Mouse (Mus musculus): Measurements from ENCODE around the gene Zfp74. TPM values are rescaled to one million over a fixed set of nuclear protein-coding genes. Genes with fewer than 3 reads are reported as not detected.
"Not testable (repeated sequence)": the region's sequence is repeated elsewhere in the genome, so short reads cannot be mapped to it uniquely, and the experiment has no call there.

Zfp74 gene
- polyA plus RNA-seq, 1 experiment from 2014 or later: 13.7 TPM

DNA sequence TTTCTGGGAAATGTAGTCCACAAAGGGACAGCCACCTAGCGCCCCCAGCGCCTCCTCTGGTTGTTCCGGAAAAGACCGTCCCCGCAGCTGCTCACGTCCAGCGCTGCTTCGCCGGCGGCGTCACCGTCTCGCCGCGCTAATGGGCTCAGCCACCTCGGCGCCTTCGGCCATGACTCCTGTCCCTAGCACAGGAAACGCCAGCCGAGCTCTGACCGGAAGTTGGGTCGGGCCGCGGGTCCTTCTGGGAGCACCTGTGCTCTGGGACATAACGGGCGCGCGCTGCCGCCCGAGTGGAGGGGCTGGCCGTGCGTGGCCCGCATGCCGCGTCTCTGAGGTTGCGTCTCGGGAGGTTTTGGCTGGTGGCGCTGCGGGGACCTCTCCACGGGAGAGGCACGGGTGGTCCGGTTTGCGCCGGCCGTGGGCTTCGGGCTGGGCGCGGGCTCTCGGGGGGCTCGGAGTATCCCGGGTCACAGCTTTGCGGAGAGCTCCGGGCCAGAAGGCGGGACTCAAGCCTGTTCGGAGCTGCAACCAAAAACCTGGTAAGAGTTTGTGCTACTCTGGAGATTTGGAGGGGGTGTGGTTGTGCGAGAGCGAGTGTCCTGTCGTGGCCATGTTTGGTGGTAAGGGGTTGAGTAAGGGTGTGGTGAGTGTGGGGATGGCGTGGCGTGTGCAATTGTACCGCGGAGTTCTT lies 29.9 kb upstream of the Zfp74 start, which contains the start of gene Zfp568:
Gene Zfp568 (plus strand): TSS at position 266 of the 691 bp plus-strand sequence.
- under 1% methylated on average over 62 of the region's 62 CpGs for WGBS
- Histone ChIP-seq H3K27me3 (ENCODE audit: control insufficient read depth, insufficient read depth, low read length) (no peaks in the 10 kb centered on the region), H3K9ac (ENCODE audit: low read depth, low read length) (peak within 1 kb of the TSS; percentile 88), H3K4me2 (replicated peaks; ENCODE audit: low read depth, low read length) (peak within 1 kb of the TSS; percentile 56), H3K4me3 (ENCODE audit: low read depth, low read length) (peak within 1 kb of the TSS; percentile 76), H3K4me1 (replicated peaks; ENCODE audit: control insufficient read depth, insufficient read depth, low read length) (no peaks in the 10 kb centered on the region), H3K27ac (ENCODE audit: low read depth, low read length) (peak within 1 kb of the TSS; percentile 94), H3K36me3 (ENCODE audit: control insufficient read depth, insufficient read depth, low read length) (peaks cover 12% of the 10 kb centered on the region), H3K9me3 (ENCODE audit: control insufficient read depth, low read length) (no peaks in the 10 kb centered on the region)
- ATAC-seq (ENCODE audit: low FRiP score) (peak; percentile 98), DNase-seq (ENCODE audit: low spot score) (peak; percentile 94)

GRCm38 (mm10) chr7:29983340-29983689 lies 29.4 kb upstream of the Zfp74 start:
- DNase-seq (ENCODE audit: low spot score): no peak
- Histone ChIP-seq H3K4me3 (ENCODE audit: low read depth, low read length) (peak overlapping the region; percentile 76), H3K9me3 (ENCODE audit: control insufficient read depth, low read length) (no peaks in the 10 kb centered on the region), H3K9ac (ENCODE audit: low read depth, low read length) (peak overlapping the region; percentile 88), H3K36me3 (ENCODE audit: control insufficient read depth, insufficient read depth, low read length) (peaks cover 12% of the 10 kb centered on the region), H3K4me1 (replicated peaks; ENCODE audit: control insufficient read depth, insufficient read depth, low read length) (no peaks in the 10 kb centered on the region), H3K27me3 (ENCODE audit: control insufficient read depth, insufficient read depth, low read length) (no peaks in the 10 kb centered on the region), H3K27ac (ENCODE audit: low read depth, low read length) (peak overlapping the region; percentile 94), H3K4me2 (replicated peaks; ENCODE audit: low read depth, low read length) (peak overlapping the region; percentile 56)
- WGBS: 2% methylated on average over 8 of the region's 8 CpGs
- no peak; the same call in 1 of the 2 replicates for ATAC-seq (ENCODE audit: low FRiP score)

GRCm38 (mm10) chr7:29982931-29983330 lies 29.0 kb upstream of the Zfp74 start:
- H3K27ac ChIP-seq (ENCODE audit: low read depth, low read length): peak overlapping the region; percentile 94
- H3K27me3 ChIP-seq (ENCODE audit: control insufficient read depth, insufficient read depth, low read length): no peaks in the 10 kb centered on the region
- H3K9ac ChIP-seq (ENCODE audit: low read depth, low read length): peak overlapping the region; percentile 88
- WGBS: 29% methylated on average over 6 of the region's 6 CpGs
- ATAC-seq (ENCODE audit: low FRiP score) (no peak), DNase-seq (ENCODE audit: low spot score) (no peak)
- H3K4me1 ChIP-seq (replicated peaks; ENCODE audit: control insufficient read depth, insufficient read depth, low read length): no peaks in the 10 kb centered on the region
- peaks cover 9% of the 10 kb centered on the region for H3K36me3 ChIP-seq (ENCODE audit: control insufficient read depth, insufficient read depth, low read length)
- H3K4me3 ChIP-seq (ENCODE audit: low read depth, low read length): peak overlapping the region; percentile 76
- H3K4me2 ChIP-seq (replicated peaks; ENCODE audit: low read depth, low read length): peak overlapping the region; percentile 56
- no peaks in the 10 kb centered on the region for H3K9me3 ChIP-seq (ENCODE audit: control insufficient read depth, low read length)

GRCm38 (mm10) chr7:29982341-29982740 lies 28.5 kb upstream of the Zfp74 start:
- ATAC-seq (ENCODE audit: low FRiP score) (no peak), DNase-seq (ENCODE audit: low spot score) (no peak)
- no peaks in the 10 kb centered on the region for H3K4me1 ChIP-seq (replicated peaks; ENCODE audit: control insufficient read depth, insufficient read depth, low read length)
- no peak overlapping the region for H3K4me3 ChIP-seq (ENCODE audit: low read depth, low read length)
- H3K4me2 ChIP-seq (replicated peaks; ENCODE audit: low read depth, low read length): no peak overlapping the region
- no peaks in the 10 kb centered on the region for H3K27me3 ChIP-seq (ENCODE audit: control insufficient read depth, insufficient read depth, low read length)
- 79% methylated on average over 4 of the region's 4 CpGs for WGBS
- H3K27ac ChIP-seq (ENCODE audit: low read depth, low read length): no peak overlapping the region
- H3K9ac ChIP-seq (ENCODE audit: low read depth, low read length): no peak overlapping the region
- H3K36me3 ChIP-seq (ENCODE audit: control insufficient read depth, insufficient read depth, low read length): peaks cover 5% of the 10 kb centered on the region
- no peaks in the 10 kb centered on the region for H3K9me3 ChIP-seq (ENCODE audit: control insufficient read depth, low read length)

- DNase-seq (ENCODE audit: low spot score) (no peak), ATAC-seq (ENCODE audit: low FRiP score) (no peak)
- Histone ChIP-seq H3K36me3 (ENCODE audit: control insufficient read depth, insufficient read depth, low read length) (peaks cover under 1% of the 10 kb centered on the region; the same call in 1 of the 2 replicates), H3K9ac (ENCODE audit: low read depth, low read length) (no peak overlapping the region), H3K9me3 (ENCODE audit: control insufficient read depth, low read length) (no peaks in the 10 kb centered on the region), H3K4me3 (ENCODE audit: low read depth, low read length) (no peak overlapping the region), H3K27me3 (ENCODE audit: control insufficient read depth, insufficient read depth, low read length) (no peaks in the 10 kb centered on the region), H3K4me2 (replicated peaks; ENCODE audit: low read depth, low read length) (no peak overlapping the region), H3K27ac (ENCODE audit: low read depth, low read length) (no peak overlapping the region), H3K4me1 (replicated peaks; ENCODE audit: control insufficient read depth, insufficient read depth, low read length) (no peaks in the 10 kb centered on the region)
- 86% methylated on average over 3 of the region's 3 CpGs for WGBS
Observed at GRCm38 (mm10) chr7:29981860-29982259, 28.0 kb upstream of the Zfp74 start.

DNA sequence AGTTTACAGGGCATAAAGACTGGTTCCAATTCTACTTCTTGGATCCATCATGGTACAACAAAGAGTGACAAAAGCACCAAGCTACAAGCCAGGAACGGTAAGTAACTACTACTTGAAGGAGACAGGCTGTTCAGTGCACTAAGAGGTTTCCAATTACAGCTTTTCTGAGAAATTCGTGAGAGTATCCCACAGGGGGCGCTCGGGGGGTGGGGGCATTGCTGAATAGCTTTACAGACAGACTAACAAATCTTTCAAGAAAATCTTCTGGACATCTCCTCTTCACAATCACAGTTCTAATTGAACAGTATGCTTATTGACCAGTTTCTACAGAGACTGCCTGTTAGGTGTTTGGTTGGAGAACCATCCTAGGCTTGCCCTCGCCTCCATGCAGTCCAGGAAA lies 27.6 kb upstream of the Zfp74 start:
- ATAC-seq (ENCODE audit: low FRiP score): no peak
- Histone ChIP-seq H3K9ac (ENCODE audit: low read depth, low read length) (no peak overlapping the region), H3K9me3 (ENCODE audit: control insufficient read depth, low read length) (no peaks in the 10 kb centered on the region), H3K27me3 (ENCODE audit: control insufficient read depth, insufficient read depth, low read length) (no peaks in the 10 kb centered on the region), H3K4me3 (ENCODE audit: low read depth, low read length) (no peak overlapping the region), H3K36me3 (ENCODE audit: control insufficient read depth, insufficient read depth, low read length) (no peaks in the 10 kb centered on the region), H3K4me2 (replicated peaks; ENCODE audit: low read depth, low read length) (no peak overlapping the region), H3K27ac (ENCODE audit: low read depth, low read length) (no peak overlapping the region), H3K4me1 (replicated peaks; ENCODE audit: control insufficient read depth, insufficient read depth, low read length) (no peaks in the 10 kb centered on the region)
- DNase-seq (ENCODE audit: low spot score): no peak
- 58% methylated on average over 5 of the region's 5 CpGs for WGBS

DNA sequence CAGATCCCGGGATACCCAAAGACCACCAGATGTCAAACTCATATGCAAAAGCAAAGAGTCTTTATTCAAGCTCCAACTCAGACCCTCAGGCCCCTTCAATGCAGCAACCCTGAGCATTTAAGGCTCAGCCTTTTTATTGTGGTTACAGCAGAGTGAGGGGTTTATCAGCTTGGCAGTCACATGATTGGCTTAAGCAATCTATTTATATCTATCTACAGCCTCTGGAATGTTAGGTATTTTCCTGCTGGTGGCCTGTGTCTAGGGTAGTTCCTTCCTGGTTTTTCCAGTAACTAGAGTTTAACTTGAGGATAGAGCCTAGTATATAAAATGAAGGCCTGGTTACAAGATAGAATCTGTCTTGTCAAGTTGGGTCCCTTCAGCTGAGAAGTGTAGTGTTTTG lies 26.9 kb upstream of the Zfp74 start:
- DNase-seq (ENCODE audit: low spot score): no peak
- Histone ChIP-seq H3K4me1 (replicated peaks; ENCODE audit: control insufficient read depth, insufficient read depth, low read length) (no peaks in the 10 kb centered on the region), H3K27ac (ENCODE audit: low read depth, low read length) (no peak overlapping the region), H3K9ac (ENCODE audit: low read depth, low read length) (no peak overlapping the region), H3K4me3 (ENCODE audit: low read depth, low read length) (no peak overlapping the region), H3K4me2 (replicated peaks; ENCODE audit: low read depth, low read length) (no peak overlapping the region), H3K9me3 (ENCODE audit: control insufficient read depth, low read length) (no peaks in the 10 kb centered on the region), H3K27me3 (ENCODE audit: control insufficient read depth, insufficient read depth, low read length) (no peaks in the 10 kb centered on the region), H3K36me3 (ENCODE audit: control insufficient read depth, insufficient read depth, low read length) (no peaks in the 10 kb centered on the region)
- no peak for ATAC-seq (ENCODE audit: low FRiP score)
- WGBS: 93% methylated on average over 1 of the region's 1 CpGs

GRCm38 (mm10) chr7:29970686-29971085 lies 16.8 kb upstream of the Zfp74 start:
- WGBS: 89% methylated on average over 9 of the region's 9 CpGs
- ATAC-seq (ENCODE audit: low FRiP score) (no peak), DNase-seq (ENCODE audit: low spot score) (no peak)
- no peak overlapping the region for H3K4me2 ChIP-seq (replicated peaks; ENCODE audit: low read depth, low read length)
- no peaks in the 10 kb centered on the region for H3K4me1 ChIP-seq (replicated peaks; ENCODE audit: control insufficient read depth, insufficient read depth, low read length)
- no peaks in the 10 kb centered on the region for H3K36me3 ChIP-seq (ENCODE audit: control insufficient read depth, insufficient read depth, low read length)
- H3K9me3 ChIP-seq (ENCODE audit: control insufficient read depth, low read length): no peaks in the 10 kb centered on the region
- no peak overlapping the region for H3K27ac ChIP-seq (ENCODE audit: low read depth, low read length)
- H3K9ac ChIP-seq (ENCODE audit: low read depth, low read length): no peak overlapping the region
- no peak overlapping the region for H3K4me3 ChIP-seq (ENCODE audit: low read depth, low read length)
- H3K27me3 ChIP-seq (ENCODE audit: control insufficient read depth, insufficient read depth, low read length): no peaks in the 10 kb centered on the region

- WGBS: 53% methylated on average over 33 of the region's 39 CpGs
- H3K36me3 ChIP-seq (ENCODE audit: control insufficient read depth, insufficient read depth, low read length); DNase-seq (ENCODE audit: low spot score); H3K9ac ChIP-seq (ENCODE audit: low read depth, low read length); H3K4me1 ChIP-seq (replicated peaks; ENCODE audit: control insufficient read depth, insufficient read depth, low read length); H3K4me3 ChIP-seq (ENCODE audit: low read depth, low read length); ATAC-seq (ENCODE audit: low FRiP score); H3K27me3 ChIP-seq (ENCODE audit: control insufficient read depth, insufficient read depth, low read length); H3K9me3 ChIP-seq (ENCODE audit: control insufficient read depth, low read length); H3K27ac ChIP-seq (ENCODE audit: low read depth, low read length); H3K4me2 ChIP-seq (replicated peaks; ENCODE audit: low read depth, low read length): not testable (repeated sequence)
Observed at GRCm38 (mm10) chr7:29965115-29965810, 11.4 kb upstream of the Zfp74 start.

Data from hindbrain, embryonic 11.5 days (tissue).